Mouse (Mus musculus) kidney, embryonic 16.5 days (tissue): ENCODE measurements at regions not wholly inside any gene's neighbourhood (a gene's known extent, or its start where the extent isn't known, plus 50 kb on each side); places are given as distances from the start of the nearest gene placed in this dataset.

Experiments
- ATAC-seq: fragments of 200-750 bp; cut with Nextera tagmentation; 2 replicates; pipeline ENCODE4 v1.8.0; 2017; ENCODE audit warnings: moderate TSS enrichment; ENCODE audit not compliant: low FRiP score, low TSS enrichment
- H3K27ac ChIP-seq: fragments of 300-500 bp; sonication (generic); 2 replicates; pipeline ENCODE4 v1.5.1; 2014; ENCODE audit warnings: low read length
- H3K27me3 ChIP-seq: fragments of 300-500 bp; sonication (generic); 2 replicates; pipeline ENCODE4 v1.6.1; 2014; ENCODE audit warnings: low read length, control low read depth, mixed read lengths; ENCODE audit not compliant: insufficient read depth
- H3K36me3 ChIP-seq: fragments of 300-500 bp; sonication (generic); 2 replicates; pipeline ENCODE4 v1.6.1; 2014; ENCODE audit warnings: low read length, control low read depth, mixed read lengths; ENCODE audit not compliant: insufficient read depth
- H3K4me1 ChIP-seq: fragments of 300-500 bp; sonication (generic); 2 replicates; pipeline ENCODE4 v1.6.1; 2014; ENCODE audit warnings: low read length, control low read depth, mixed read lengths; ENCODE audit not compliant: insufficient read depth
- H3K4me2 ChIP-seq: fragments of 300-500 bp; sonication (generic); replicated peaks from 2 replicates; pipeline ENCODE4 v1.6.1; 2014; ENCODE audit warnings: low read depth, low read length
- H3K4me3 ChIP-seq: fragments of 300-500 bp; sonication (generic); 2 replicates; pipeline ENCODE4 v1.5.1; 2014; ENCODE audit warnings: mild to moderate bottlenecking, low read length
- H3K9ac ChIP-seq: fragments of 300-500 bp; sonication (generic); replicated peaks from 2 replicates; pipeline ENCODE4 v1.6.1; 2014; ENCODE audit warnings: low read length
- H3K9me3 ChIP-seq: fragments of 300-500 bp; sonication (generic); 2 replicates; pipeline ENCODE4 v1.6.1; 2016; ENCODE audit warnings: low read length, control low read depth
- WGBS: fragments of 180-500 bp; shearing (Covaris S2); extraction: QIAGEN DNeasy Blood & Tissue Kit; methylation state at CpG from one replicate; pipeline ENCODE4 v1.1.7; 2014; 5-methylcytosine and 5-hydroxymethylcytosine counted together

DNA sequence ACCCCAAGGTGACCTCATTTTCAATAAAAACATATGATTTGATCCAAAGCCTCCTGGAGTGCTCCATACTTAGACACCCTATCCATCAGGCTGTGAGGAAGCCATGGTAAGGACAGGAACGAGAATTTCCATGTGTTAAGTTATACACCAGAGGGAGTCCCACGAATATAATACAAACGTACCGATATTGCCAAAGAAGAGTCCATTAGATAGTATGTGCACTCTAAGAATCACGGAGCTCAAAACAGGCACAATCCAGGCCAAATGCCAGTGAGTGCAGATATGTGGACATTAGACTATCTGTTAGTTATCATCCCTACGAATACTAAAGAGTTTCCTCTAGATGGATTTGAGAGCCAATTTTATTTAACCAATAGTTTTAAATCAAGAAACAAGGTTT is 123.3 kb upstream of the Hmga2 start:
- 84% methylated on average over 6 of the region's 6 CpGs for WGBS
- H3K9me3 ChIP-seq = 0 out of 2 replicates have a peak, but pooled peaks cover 2% of the 10 kb centered on the region
- no peak overlapping the region for H3K4me3 ChIP-seq
- H3K9ac ChIP-seq = no peak overlapping the region
- H3K27ac ChIP-seq = no peak overlapping the region
- H3K27me3 ChIP-seq = no peaks in the 10 kb centered on the region
- no peak overlapping the region for H3K4me2 ChIP-seq
- H3K36me3 ChIP-seq = no peaks in the 10 kb centered on the region
- peaks cover 10% of the 10 kb centered on the region for H3K4me1 ChIP-seq
- ATAC-seq = no peak

DNA sequence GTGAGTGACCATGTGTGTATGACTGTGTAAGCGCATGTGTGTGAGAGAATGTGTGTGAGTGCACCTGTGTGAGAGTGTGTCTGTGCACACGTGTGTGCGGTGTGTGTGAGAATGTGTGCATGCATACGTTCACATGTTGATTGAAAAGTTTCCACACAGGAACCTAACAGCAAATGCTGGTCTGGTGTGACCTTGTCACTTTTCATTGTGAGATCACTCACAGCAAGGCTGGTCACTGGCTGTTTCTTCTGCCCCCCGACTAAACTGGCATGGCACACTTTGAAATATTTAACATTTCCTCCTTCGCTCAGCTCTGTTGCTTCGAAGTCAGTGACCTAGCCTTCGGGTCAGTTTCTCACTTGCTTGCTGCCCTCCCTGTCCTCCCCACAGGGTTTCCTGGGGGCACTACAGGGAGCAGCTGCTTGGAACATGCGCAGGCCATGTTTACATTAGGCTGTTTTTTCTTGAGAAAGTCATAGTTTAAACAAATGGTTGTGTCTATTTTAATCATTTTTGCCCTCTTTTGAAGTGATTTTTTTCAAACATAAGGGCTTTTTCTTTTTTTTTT is 121.1 kb upstream of the Hmga2 start:
- peak; percentile 63; the same call in 1 of the 2 replicates for ATAC-seq
- Histone ChIP-seq H3K27ac (no peak overlapping the region), H3K36me3 (no peaks in the 10 kb centered on the region), H3K9ac (no peak overlapping the region), H3K27me3 (no peaks in the 10 kb centered on the region), H3K4me1 (peaks cover 10% of the 10 kb centered on the region), H3K4me3 (no peak overlapping the region), H3K9me3 (peaks cover 12% of the 10 kb centered on the region), H3K4me2 (no peak overlapping the region)
- WGBS = 35% methylated on average over 9 of the region's 9 CpGs

- Histone ChIP-seq H3K9ac (no peak overlapping the region), H3K36me3 (no peaks in the 10 kb centered on the region), H3K4me2 (no peak overlapping the region), H3K4me1 (peaks cover 12% of the 10 kb centered on the region), H3K4me3 (no peak overlapping the region), H3K9me3 (peaks cover 12% of the 10 kb centered on the region), H3K27ac (no peak overlapping the region), H3K27me3 (no peaks in the 10 kb centered on the region)
- 93% methylated on average over 3 of the region's 3 CpGs for WGBS
- ATAC-seq = no peak
These were observed 118.9 kb upstream of the Hmga2 start for GRCm38 (mm10) chr10:120595145-120595544.

DNA sequence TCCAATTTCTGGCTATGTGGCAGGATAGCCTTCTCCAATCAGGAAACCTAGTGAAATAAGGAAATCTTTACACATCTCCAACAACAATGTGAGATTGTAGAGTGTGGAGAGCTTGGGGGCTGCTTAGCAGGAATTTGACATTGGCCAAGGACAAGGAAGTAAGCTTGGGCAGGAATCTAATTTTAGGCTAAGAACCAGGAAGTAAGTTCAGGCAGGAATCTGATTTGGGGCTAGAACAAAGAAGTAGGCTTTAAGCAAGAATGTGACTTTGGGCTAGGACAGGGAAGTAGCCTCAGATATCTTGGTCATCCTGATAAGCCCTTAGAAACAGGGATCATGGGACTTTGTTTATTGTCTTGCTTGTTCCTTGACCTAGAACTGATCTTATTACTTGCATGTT is 117.6 kb upstream of the Hmga2 start:
- Histone ChIP-seq H3K36me3 (no peaks in the 10 kb centered on the region), H3K9me3 (peaks cover 12% of the 10 kb centered on the region), H3K27ac (no peak overlapping the region), H3K9ac (no peak overlapping the region), H3K4me3 (no peak overlapping the region), H3K4me1 (peaks cover 18% of the 10 kb centered on the region), H3K27me3 (no peaks in the 10 kb centered on the region), H3K4me2 (no peak overlapping the region)
- no peak for ATAC-seq

GRCm38 (mm10) chr10:120589659-120590058 is 113.4 kb upstream of the Hmga2 start:
- H3K27ac ChIP-seq = no peak overlapping the region
- no peak overlapping the region for H3K4me2 ChIP-seq
- no peaks in the 10 kb centered on the region for H3K36me3 ChIP-seq
- WGBS = 22% methylated on average over 2 of the region's 2 CpGs
- H3K27me3 ChIP-seq = no peaks in the 10 kb centered on the region
- peaks cover 11% of the 10 kb centered on the region for H3K9me3 ChIP-seq
- ATAC-seq = 0 out of 2 replicates have a peak, but pooled peaks have one; percentile 12
- no peak overlapping the region for H3K9ac ChIP-seq
- H3K4me3 ChIP-seq = no peak overlapping the region
- 0 out of 2 replicates have a peak, but pooled peaks cover 7% of the 10 kb centered on the region for H3K4me1 ChIP-seq

DNA sequence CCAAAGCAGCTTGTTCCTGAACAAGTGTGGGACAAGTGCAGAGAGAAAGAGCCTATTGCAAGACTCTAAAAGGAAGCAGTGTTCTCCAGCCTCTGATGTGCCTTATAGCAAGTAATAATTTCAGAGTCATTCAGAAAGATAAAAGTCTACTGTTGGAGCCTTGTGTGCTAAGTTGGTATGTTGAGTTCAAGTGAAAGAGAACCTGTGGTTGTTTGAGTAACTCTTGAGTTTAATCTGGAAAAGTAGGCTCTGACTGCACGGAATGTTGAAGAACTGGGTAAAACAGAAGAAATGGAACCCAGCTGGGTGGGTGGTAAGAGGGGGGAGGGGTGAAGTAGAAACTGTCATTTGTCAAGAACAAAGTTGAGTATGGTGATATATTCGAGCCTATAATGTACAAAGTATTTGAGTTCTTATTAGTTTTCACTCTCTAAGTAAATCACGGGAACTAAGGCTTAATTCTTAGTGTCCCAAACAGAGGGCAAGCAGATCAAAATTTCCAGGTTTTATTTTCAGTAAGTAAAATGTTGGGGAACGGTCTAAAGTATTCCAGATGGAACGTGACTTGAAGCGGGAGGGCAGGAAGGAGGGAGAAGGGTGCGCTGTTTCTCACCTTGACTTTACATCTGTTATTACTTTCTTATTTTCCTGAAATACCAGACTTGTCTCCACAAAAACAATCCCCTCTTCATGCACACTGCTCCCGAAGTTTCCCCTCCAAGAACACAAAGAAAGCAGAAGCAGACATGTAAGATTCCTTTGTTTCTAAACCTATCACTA is 111.8 kb upstream of the Hmga2 start:
- 71% methylated on average over 8 of the region's 8 CpGs for WGBS
- Histone ChIP-seq H3K36me3 (no peaks in the 10 kb centered on the region), H3K9ac (no peak overlapping the region), H3K4me1 (peaks cover 10% of the 10 kb centered on the region; the same call in 1 of the 2 replicates), H3K27me3 (no peaks in the 10 kb centered on the region), H3K4me3 (no peak overlapping the region), H3K9me3 (no peaks in the 10 kb centered on the region), H3K27ac (no peak overlapping the region), H3K4me2 (no peak overlapping the region)
- ATAC-seq = no peak

DNA sequence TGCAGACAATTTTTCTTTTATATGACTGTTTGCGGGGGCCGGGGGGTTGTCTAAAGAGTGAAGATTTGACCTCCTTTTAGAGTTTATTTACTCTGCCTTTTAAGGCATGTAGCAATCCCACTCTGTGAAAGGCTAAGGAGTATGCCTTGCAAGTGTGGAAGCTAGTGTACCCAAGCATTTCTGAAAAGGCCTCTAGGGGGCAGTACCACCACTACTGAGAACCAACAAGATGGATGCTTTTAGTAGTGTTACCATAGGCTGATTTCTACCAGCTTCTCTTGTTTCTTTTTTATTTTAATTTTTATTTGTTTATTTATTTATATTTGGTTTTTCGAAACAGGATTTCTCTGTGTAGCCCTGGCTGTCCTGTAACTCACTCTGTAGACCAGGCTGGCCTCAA is 110.9 kb upstream of the Hmga2 start:
- ATAC-seq = peak; percentile 46; the same call in 1 of the 2 replicates
- H3K4me1 ChIP-seq = peaks cover 18% of the 10 kb centered on the region
- H3K9ac ChIP-seq = no peak overlapping the region
- H3K9me3 ChIP-seq = no peaks in the 10 kb centered on the region
- no peak overlapping the region for H3K27ac ChIP-seq
- WGBS = 76% methylated on average over 3 of the region's 3 CpGs
- no peak overlapping the region for H3K4me3 ChIP-seq
- H3K4me2 ChIP-seq = no peak overlapping the region
- H3K27me3 ChIP-seq = no peaks in the 10 kb centered on the region
- no peaks in the 10 kb centered on the region for H3K36me3 ChIP-seq

GRCm38 (mm10) chr10:120582497-120582896 is 106.2 kb upstream of the Hmga2 start:
- ATAC-seq = peak; percentile 59; the same call in 1 of the 2 replicates
- Histone ChIP-seq H3K4me3 (no peak overlapping the region), H3K36me3 (no peaks in the 10 kb centered on the region), H3K27me3 (no peaks in the 10 kb centered on the region), H3K4me1 (peaks cover 12% of the 10 kb centered on the region), H3K27ac (no peak overlapping the region), H3K9me3 (no peaks in the 10 kb centered on the region), H3K4me2 (no peak overlapping the region; the same call in 1 of the 2 replicates), H3K9ac (no peak overlapping the region)
- WGBS = 17% methylated on average over 7 of the region's 7 CpGs

DNA sequence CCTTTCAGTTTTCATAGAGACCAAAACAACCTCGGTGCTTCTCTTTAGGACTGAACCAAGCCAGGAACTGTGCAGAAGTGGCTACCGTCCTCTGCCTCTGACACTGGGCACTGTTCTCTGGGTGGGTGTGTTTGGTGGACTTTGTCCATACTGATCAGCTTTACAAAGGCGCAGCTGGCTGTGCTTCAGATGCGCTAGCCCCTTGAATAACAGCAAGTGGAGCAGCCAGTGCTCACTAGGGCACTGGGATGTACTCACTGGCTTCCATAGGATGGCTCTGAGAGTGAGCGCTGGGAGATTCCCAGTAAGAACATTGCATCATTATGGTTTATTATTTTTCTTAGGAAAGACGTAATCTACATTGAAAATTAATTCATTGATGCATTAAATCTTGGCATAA is 105.3 kb upstream of the Hmga2 start:
- H3K4me3 ChIP-seq = no peak overlapping the region
- no peaks in the 10 kb centered on the region for H3K27me3 ChIP-seq
- 84% methylated on average over 6 of the region's 6 CpGs for WGBS
- no peaks in the 10 kb centered on the region for H3K36me3 ChIP-seq
- H3K27ac ChIP-seq = no peak overlapping the region
- H3K4me1 ChIP-seq = peaks cover 12% of the 10 kb centered on the region
- no peak overlapping the region for H3K4me2 ChIP-seq
- H3K9ac ChIP-seq = no peak overlapping the region
- no peaks in the 10 kb centered on the region for H3K9me3 ChIP-seq
- no peak for ATAC-seq

- no peaks in the 10 kb centered on the region for H3K27me3 ChIP-seq
- H3K36me3 ChIP-seq = no peaks in the 10 kb centered on the region
- no peak overlapping the region for H3K9ac ChIP-seq
- no peak overlapping the region for H3K27ac ChIP-seq
- ATAC-seq = no peak
- H3K4me2 ChIP-seq = no peak overlapping the region
- H3K4me1 ChIP-seq = no peaks in the 10 kb centered on the region; the same call in 1 of the 2 replicates
- 63% methylated on average over 5 of the region's 5 CpGs for WGBS
- no peaks in the 10 kb centered on the region for H3K9me3 ChIP-seq
- no peak overlapping the region for H3K4me3 ChIP-seq
These were observed 100.6 kb upstream of the Hmga2 start for GRCm38 (mm10) chr10:120576886-120577285.
